Mouse (Mus musculus) embryonic facial prominence, embryonic 15.5 days (tissue): ENCODE measurements around the gene Rnh1. TPM values are rescaled to one million over a fixed set of nuclear protein-coding genes. Genes with fewer than 3 reads are reported as not detected.
A peak's percentile ranks its signal among the peaks of the same experiment; 100 is the strongest.

Source experiments
- ATAC-seq: fragments of 200-750 bp; cut with Nextera tagmentation; 2 replicates; pipeline ENCODE4 v1.8.0; 2017; ENCODE audit warnings: low read depth, moderate TSS enrichment; ENCODE audit not compliant: insufficient number of reproducible peaks, low FRiP score, low TSS enrichment
- H3K27ac ChIP-seq: fragments of 300-500 bp; sonication (generic); replicated peaks from 2 replicates; pipeline ENCODE4 v1.5.1; 2015; ENCODE audit warnings: mild to moderate bottlenecking, inconsistent platforms
- H3K27me3 ChIP-seq: fragments of 300-500 bp; sonication (generic); 2 replicates; pipeline ENCODE4 v1.6.1; 2015; ENCODE audit warnings: inconsistent platforms
- H3K36me3 ChIP-seq: fragments of 300-500 bp; sonication (generic); 2 replicates; pipeline ENCODE4 v1.6.1; 2015; ENCODE audit warnings: mild to moderate bottlenecking, inconsistent platforms
- H3K4me1 ChIP-seq: fragments of 300-500 bp; sonication (generic); 2 replicates; pipeline ENCODE4 v1.6.1; 2015; ENCODE audit warnings: inconsistent platforms
- H3K4me2 ChIP-seq: fragments of 300-500 bp; sonication (generic); replicated peaks from 2 replicates; pipeline ENCODE4 v1.6.1; 2015; ENCODE audit warnings: mild to moderate bottlenecking, inconsistent platforms
- H3K4me3 ChIP-seq: fragments of 300-500 bp; sonication (generic); replicated peaks from 2 replicates; pipeline ENCODE4 v1.5.1; 2015; ENCODE audit warnings: mild to moderate bottlenecking, inconsistent platforms
- H3K9ac ChIP-seq: fragments of 300-500 bp; sonication (generic); 2 replicates; pipeline ENCODE4 v1.6.1; 2015; ENCODE audit warnings: inconsistent platforms
- H3K9me3 ChIP-seq: fragments of 300-500 bp; sonication (generic); replicated peaks from 2 replicates; pipeline ENCODE4 v1.6.1; 2016; ENCODE audit warnings: inconsistent platforms
- WGBS: fragments of 180-500 bp; shearing (Covaris S2); methylation state at CpG from one replicate; pipeline ENCODE4 v1.1.7; 2015; 5-methylcytosine and 5-hydroxymethylcytosine counted together
- microRNA counts: library from miRNA; unstranded; fragments of <30 nt; microRNA quantifications from one replicate; lab custom pipeline; 2016
- microRNA-seq: library from miRNA; unstranded; fragments of <30 nt; microRNA quantifications from one replicate; pipeline ENCODE4, GENCODE M21; 2016; ENCODE audit warnings: borderline number of aligned reads
- polyA plus RNA-seq: library from polyadenylated mRNA; unstranded; fragments of >200 nt; fragmentation: Nextera tagmentation; extraction: Ambion mirVana; gene quantifications from 2 replicates; pipeline ENCODE4 v1.2.1, GENCODE M21; 2015

Gene Rnh1
- polyA plus RNA-seq, 1 experiment from 2014 or later: 216 TPM

GRCm38 (mm10) chr7:141123517-141123856, 49.2 kb downstream of the Rnh1 start:
- peaks cover 10% of the 10 kb centered on the region for H3K4me1 ChIP-seq
- peak overlapping the region; percentile 70 for H3K4me2 ChIP-seq
- peak overlapping the region; percentile 87 for H3K27ac ChIP-seq
- WGBS: 3% methylated on average over 15 of the region's 15 CpGs
- H3K27me3 ChIP-seq: no peaks in the 10 kb centered on the region
- no peaks in the 10 kb centered on the region for H3K9me3 ChIP-seq
- peak overlapping the region; percentile 67 for H3K4me3 ChIP-seq
- no peaks in the 10 kb centered on the region for H3K36me3 ChIP-seq
- no peak for ATAC-seq
- peak overlapping the region; percentile 51 for H3K9ac ChIP-seq

GRCm38 (mm10) chr7:141122689-141123516, 49.8 kb downstream of the Rnh1 start:
- Histone ChIP-seq H3K4me1 (peaks cover 10% of the 10 kb centered on the region), H3K9ac (peak overlapping the region; percentile 51)

GRCm38 (mm10) chr7:141122245-141122644, 50.4 kb downstream of the Rnh1 start, which contains the start of gene Ptdss2:
Ptdss2 (plus strand) TSS chr7:141122382.
- Histone ChIP-seq H3K9me3 (no peaks in the 10 kb centered on the region), H3K4me2 (peak within 1 kb of the TSS; percentile 70), H3K4me1 (peaks cover 10% of the 10 kb centered on the region), H3K27ac (peak within 1 kb of the TSS; percentile 87), H3K36me3 (no peaks in the 10 kb centered on the region), H3K4me3 (peak within 1 kb of the TSS; percentile 67), H3K9ac (peak within 1 kb of the TSS; percentile 51), H3K27me3 (no peaks in the 10 kb centered on the region)
- 48% methylated on average over 14 of the region's 14 CpGs for WGBS
- no peak for ATAC-seq

More at GRCm38 (mm10) chr7:141122689-141123516, 49.8 kb downstream of the Rnh1 start:
- Histone ChIP-seq H3K27me3 (no peaks in the 10 kb centered on the region), H3K27ac (peak overlapping the region; percentile 87), H3K9me3 (no peaks in the 10 kb centered on the region), H3K4me2 (peak overlapping the region; percentile 70), H3K4me3 (peak overlapping the region; percentile 67), H3K36me3 (no peaks in the 10 kb centered on the region)
- ATAC-seq: peak; percentile 97
- WGBS: 2% methylated on average over 29 of the region's 29 CpGs

GRCm38 (mm10) chr7:141121051-141121531, 51.6 kb downstream of the Rnh1 start:
- Histone ChIP-seq H3K4me3 (no peak overlapping the region), H3K4me2 (no peak overlapping the region), H3K9ac (no peak overlapping the region), H3K9me3 (no peaks in the 10 kb centered on the region), H3K4me1 (peaks cover 10% of the 10 kb centered on the region), H3K36me3 (no peaks in the 10 kb centered on the region), H3K27ac (no peak overlapping the region), H3K27me3 (no peaks in the 10 kb centered on the region)
- WGBS: 76% methylated on average over 5 of the region's 5 CpGs
- no peak for ATAC-seq

- no peak overlapping the region for H3K4me3 ChIP-seq
- no peak for ATAC-seq
- no peak overlapping the region for H3K4me2 ChIP-seq
- no peaks in the 10 kb centered on the region for H3K27me3 ChIP-seq
- H3K4me1 ChIP-seq: peaks cover 10% of the 10 kb centered on the region
- WGBS: 86% methylated on average over 3 of the region's 3 CpGs
- H3K9ac ChIP-seq: no peak overlapping the region
- H3K9me3 ChIP-seq: no peaks in the 10 kb centered on the region
- H3K27ac ChIP-seq: no peak overlapping the region
- no peaks in the 10 kb centered on the region for H3K36me3 ChIP-seq
Observed at GRCm38 (mm10) chr7:141120605-141121004, 52.1 kb downstream of the Rnh1 start.

GRCm38 (mm10) chr7:141119487-141119886, 53.2 kb downstream of the Rnh1 start:
- Histone ChIP-seq H3K4me3 (no peak overlapping the region), H3K9me3 (no peaks in the 10 kb centered on the region), H3K9ac (no peak overlapping the region), H3K27ac (no peak overlapping the region), H3K27me3 (no peaks in the 10 kb centered on the region), H3K36me3 (no peaks in the 10 kb centered on the region), H3K4me1 (peaks cover 10% of the 10 kb centered on the region), H3K4me2 (no peak overlapping the region)
- ATAC-seq: no peak
- WGBS: 74% methylated on average over 3 of the region's 3 CpGs

GRCm38 (mm10) chr7:141117636-141118035, 55.0 kb downstream of the Rnh1 start, which contains the start of gene Ano9:
Ano9 (minus strand) TSS chr7:141117806.
- no peaks in the 10 kb centered on the region for H3K36me3 ChIP-seq
- no peak within 1 kb of the TSS for H3K9ac ChIP-seq
- no peak for ATAC-seq
- peak within 1 kb of the TSS; percentile 24 for H3K4me3 ChIP-seq
- H3K27ac ChIP-seq: no peak within 1 kb of the TSS
- no peaks in the 10 kb centered on the region for H3K27me3 ChIP-seq
- H3K9me3 ChIP-seq: no peaks in the 10 kb centered on the region
- peak within 1 kb of the TSS; percentile 36 for H3K4me2 ChIP-seq
- H3K4me1 ChIP-seq: peaks cover 4% of the 10 kb centered on the region
- WGBS: 9% methylated on average over 9 of the region's 9 CpGs

GRCm38 (mm10) chr7:141115874-141116273, 56.8 kb downstream of the Rnh1 start:
- no peak overlapping the region for H3K4me2 ChIP-seq
- H3K36me3 ChIP-seq: no peaks in the 10 kb centered on the region
- whole genome bisulfite sequencing: 85% methylated on average over 9 of the region's 9 CpGs
- H3K9ac ChIP-seq: no peak overlapping the region
- H3K27me3 ChIP-seq: no peaks in the 10 kb centered on the region
- no peaks in the 10 kb centered on the region for H3K9me3 ChIP-seq
- ATAC-seq: no peak
- H3K4me1 ChIP-seq: no peaks in the 10 kb centered on the region
- H3K4me3 ChIP-seq: no peak overlapping the region
- no peak overlapping the region for H3K27ac ChIP-seq

MicroRNAs within 50 kb of the gene (microRNA counts, 519-probe panel; counts per million panel counts)
- microRNA mmu-miR-210 (lab: Ali Mortazavi, UCI): 3,507 counts per million, percentile 83 among the panel's probes with 10 or more counts

Small RNA genes within 50 kb of the gene (microRNA-seq; reads per million reads assigned to microRNA genes)
- 692 reads per million, percentile 74 among the genes with 10 or more reads in this experiment for gene Mir210

Other genes with a start within 250 kb of the Rnh1 start
- 26.3 and 29.0 TPM in 2 replicates for gene Pgghg, start 231.5 kb downstream of the Rnh1 start, polyA plus RNA-seq
- 110 and 112 TPM in 2 replicates for gene Ifitm5, start 222.6 kb downstream of the Rnh1 start, polyA plus RNA-seq
- gene Gm45717, start 216.9 kb downstream of the Rnh1 start, polyA plus RNA-seq: 0.96 TPM in 1 of 2 replicates, not detected in the other
- 1,542 and 1,589 TPM in 2 replicates for gene Ifitm2, start 216.9 kb downstream of the Rnh1 start, polyA plus RNA-seq
- 126 and 137 TPM in 2 replicates for gene Ifitm1, start 205.6 kb downstream of the Rnh1 start, polyA plus RNA-seq
- gene Ifitm3, start 162.1 kb downstream of the Rnh1 start, polyA plus RNA-seq: 197 and 204 TPM in 2 replicates
- 2.7 and 2.8 TPM in 2 replicates for gene Ifitm6, start 154.9 kb downstream of the Rnh1 start, polyA plus RNA-seq
- gene Gm17387, start 143.7 kb downstream of the Rnh1 start, polyA plus RNA-seq: not detected in 2 replicates
- 12.0 and 15.1 TPM in 2 replicates for gene B4galnt4, start 111.8 kb downstream of the Rnh1 start, polyA plus RNA-seq
- 115 and 118 TPM in 2 replicates for gene Pkp3, start 94.6 kb downstream of the Rnh1 start, polyA plus RNA-seq
- 6.1 and 6.8 TPM in 2 replicates for gene Sigirr, start 72.3 kb downstream of the Rnh1 start, polyA plus RNA-seq
- 18.2 and 20.7 TPM in 2 replicates for gene Ano9, start 55.1 kb downstream of the Rnh1 start, polyA plus RNA-seq
- gene Ptdss2, start 50.5 kb downstream of the Rnh1 start, polyA plus RNA-seq: 68.4 and 69.7 TPM in 2 replicates
- 180 and 183 TPM in 2 replicates for gene Hras, start 21.1 kb upstream of the Rnh1 start, polyA plus RNA-seq
- gene Lrrc56, start 21.3 kb upstream of the Rnh1 start, polyA plus RNA-seq: 11.2 and 14.7 TPM in 2 replicates
- 2.3 and 3.6 TPM in 2 replicates for gene Lmntd2, start 41.2 kb upstream of the Rnh1 start, polyA plus RNA-seq
- 55.3 and 56.3 TPM in 2 replicates for gene Rassf7, start 43.0 kb upstream of the Rnh1 start, polyA plus RNA-seq
- gene Phrf1, start 55.9 kb upstream of the Rnh1 start, polyA plus RNA-seq: 68.7 and 73.2 TPM in 2 replicates
- 4.1 and 5.1 TPM in 2 replicates for gene Irf7, start 93.6 kb upstream of the Rnh1 start, polyA plus RNA-seq
- gene Cdhr5, start 103.9 kb upstream of the Rnh1 start, polyA plus RNA-seq: 0.19 TPM in 1 of 2 replicates, not detected in the other
- gene Sct, start 106.3 kb upstream of the Rnh1 start, polyA plus RNA-seq: 5.3 TPM in 2 replicates
- 0.76 and 1.1 TPM in 2 replicates for gene Drd4, start 119.1 kb upstream of the Rnh1 start, polyA plus RNA-seq
- 73.5 and 82.0 TPM in 2 replicates for gene Deaf1, start 154.8 kb upstream of the Rnh1 start, polyA plus RNA-seq
- gene Tmem80, start 154.9 kb upstream of the Rnh1 start, polyA plus RNA-seq: 42.2 and 47.4 TPM in 2 replicates
- gene Eps8l2, start 166.0 kb upstream of the Rnh1 start, polyA plus RNA-seq: 36.1 and 40.5 TPM in 2 replicates
- gene Taldo1, start 219.3 kb upstream of the Rnh1 start, polyA plus RNA-seq: 278 and 280 TPM in 2 replicates
- gene Gatd1, start 241.3 kb upstream of the Rnh1 start, polyA plus RNA-seq: 63.8 and 67.6 TPM in 2 replicates